Mouse (Mus musculus): ENCODE data around the gene Lrrc46.

Gene Lrrc46

DNA sequence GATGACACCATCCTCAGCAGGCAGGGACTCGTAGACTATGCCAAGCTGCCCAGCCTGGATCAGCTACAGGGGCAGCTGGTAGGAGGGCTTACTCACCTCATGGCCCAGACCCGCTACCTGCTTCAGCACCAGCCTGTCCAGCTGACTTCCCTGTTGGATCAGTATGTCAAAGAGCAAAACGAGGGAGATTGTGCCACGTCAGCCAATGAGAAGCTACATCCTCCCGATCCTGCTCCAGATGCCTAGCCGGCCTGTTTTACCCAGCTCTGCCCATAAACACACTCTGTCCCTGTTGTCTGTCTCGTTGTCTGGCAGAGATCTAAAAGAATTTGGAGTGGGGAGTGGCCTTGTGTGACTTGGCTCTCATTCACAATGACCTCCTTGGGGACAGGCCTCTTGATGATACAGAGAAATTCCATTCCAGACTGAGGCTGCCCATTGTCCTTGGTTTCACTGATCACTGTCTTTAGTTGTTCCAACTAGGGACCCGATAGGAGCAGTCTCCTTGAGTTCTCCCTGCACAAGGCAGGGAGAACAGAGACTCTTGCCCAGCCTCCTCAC is 7.0 kb upstream of the Lrrc46 start:
- DNase-seq: no peak

DNA sequence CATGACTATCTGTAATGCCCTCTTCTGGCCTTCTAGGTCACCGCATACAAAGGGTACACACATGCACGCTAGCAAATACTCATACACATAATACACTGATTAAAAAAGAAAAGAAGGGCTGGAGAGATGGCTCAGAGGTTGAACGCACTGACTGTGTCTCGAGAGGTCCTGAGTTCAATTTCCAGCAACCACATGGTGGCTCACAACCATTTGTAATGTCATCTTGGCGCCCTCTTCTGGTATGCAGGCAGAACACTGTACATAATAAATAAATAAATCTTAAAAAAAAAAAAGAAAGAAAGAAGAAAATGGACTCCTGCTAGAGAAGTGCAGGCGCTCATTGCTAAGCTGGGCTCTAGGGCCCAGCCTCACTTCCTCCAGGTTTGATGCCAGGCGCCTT is 4.7 kb upstream of the Lrrc46 start:
- peak; percentile 25 for DNase-seq

GRCm38 (mm10) chr11:97044902-97045301 is 3.7 kb upstream of the Lrrc46 start:
- DNase-seq: no peak

GRCm38 (mm10) chr11:97040301-97041021 is 746 bp downstream of the Lrrc46 start:
- no peak for DNase-seq

DNA sequence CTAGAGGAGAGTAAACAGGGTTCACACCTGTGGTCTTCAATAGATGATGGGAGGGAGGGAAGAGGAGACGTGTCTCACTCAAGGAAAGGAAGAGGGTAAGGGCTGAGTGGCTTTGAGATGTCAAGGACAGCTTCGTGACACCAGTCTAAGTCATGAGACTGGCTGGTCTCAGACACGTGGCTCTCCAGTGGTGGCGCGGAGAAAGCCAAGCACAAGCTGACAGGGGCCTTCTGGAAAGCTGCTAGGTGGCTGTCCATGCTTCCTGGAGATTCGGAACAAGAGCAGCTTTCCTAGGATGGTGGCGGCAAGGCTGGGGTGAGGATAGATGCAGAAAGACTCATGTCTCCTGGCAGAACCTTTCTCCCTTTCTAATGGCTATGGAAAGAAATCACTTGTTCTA is 2.3 kb downstream of the Lrrc46 start:
- no peak for DNase-seq

GRCm38 (mm10) chr11:97036141-97036540 is 5.1 kb downstream of the Lrrc46 start:
- DNase-seq: no peak

DNA sequence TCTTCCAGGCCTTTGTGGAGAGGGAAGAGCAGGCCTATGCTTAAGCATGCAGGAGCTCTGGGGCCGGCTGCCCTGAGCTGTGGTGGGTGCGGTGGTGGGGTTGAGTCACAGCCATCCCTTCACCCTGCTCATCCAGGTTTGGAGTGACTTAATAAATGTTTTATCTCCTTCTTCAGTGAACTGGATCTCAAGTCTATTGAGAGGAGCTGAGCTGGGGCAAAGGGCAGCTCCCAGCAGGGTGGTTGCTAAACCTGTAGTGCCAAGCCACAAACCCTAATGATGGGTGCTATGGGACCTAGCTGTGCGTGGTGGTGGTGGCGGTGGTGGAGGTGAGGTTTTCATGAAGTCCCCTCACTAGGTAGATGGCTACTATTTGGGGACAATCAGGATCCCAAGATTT is 7.4 kb downstream of the Lrrc46 start:
- DNase-seq: no peak

- no peak for DNase-seq
Measured at GRCm38 (mm10) chr11:97032499-97032898, 8.7 kb downstream of the Lrrc46 start.

DNA sequence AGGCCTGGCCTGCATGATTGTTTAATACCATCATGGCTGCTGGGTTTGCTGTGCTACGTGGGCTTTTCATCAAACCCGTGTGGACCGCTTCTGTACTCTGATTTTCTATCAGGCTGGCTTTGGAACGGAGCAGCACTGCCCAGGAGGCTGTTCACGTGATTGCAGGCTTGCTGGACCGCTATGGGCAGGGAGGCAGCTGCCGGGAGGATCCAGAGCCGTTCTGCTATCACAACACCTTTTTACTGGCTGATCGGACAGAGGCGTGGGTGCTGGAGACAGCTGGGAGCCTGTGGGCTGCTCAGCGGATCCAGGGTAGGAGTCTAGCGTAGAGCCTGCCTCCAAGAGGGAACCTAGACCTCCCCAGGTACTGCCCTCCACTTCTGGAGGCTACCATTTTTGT is 9.2 kb downstream of the Lrrc46 start:
- no peak for DNase-seq

- DNase-seq: peak; percentile 18
Measured at GRCm38 (mm10) chr11:97030426-97030825, 10.8 kb downstream of the Lrrc46 start.

DNA sequence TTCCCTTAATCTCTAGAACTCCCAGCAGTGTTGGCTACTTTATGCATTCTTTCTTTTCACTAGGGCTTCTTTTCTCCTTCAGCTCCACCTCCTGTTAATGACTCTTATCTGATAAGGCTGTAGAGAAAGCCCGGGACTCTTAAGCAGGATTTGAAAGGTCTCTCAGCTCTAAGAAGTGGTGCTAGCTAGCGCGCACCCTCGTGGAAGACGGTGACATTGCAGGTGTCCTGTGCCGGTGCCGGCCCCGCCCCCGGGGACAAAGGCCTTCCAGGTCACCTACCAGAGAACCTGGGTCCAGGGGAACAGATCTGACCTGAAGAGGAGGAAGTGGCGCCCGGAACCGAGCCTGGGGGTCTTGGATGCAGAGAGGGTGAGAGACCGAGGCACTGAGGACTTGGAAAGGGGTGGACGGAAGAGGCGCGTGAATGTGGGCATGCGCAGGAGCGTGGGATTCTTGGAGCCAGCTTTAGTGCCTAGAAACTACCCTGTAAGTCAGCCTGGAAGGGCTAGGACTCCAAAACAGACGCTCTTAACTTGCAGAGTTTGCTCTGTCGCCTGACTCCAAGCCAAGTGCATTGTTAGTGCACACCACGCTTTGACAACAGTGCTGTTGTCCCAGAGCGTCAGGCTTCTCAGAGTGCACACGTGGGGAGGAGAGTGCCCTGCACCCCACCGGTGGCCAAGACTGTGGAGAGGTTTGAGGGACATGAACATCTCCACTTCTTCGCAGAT is 11.4 kb downstream of the Lrrc46 start, which contains the start of gene Scrn2:
Gene Scrn2 (plus strand): TSS at position 253 of the 732 bp plus-strand sequence.
- DNase-seq: peak; percentile 83

- DNase-seq: peak; percentile 95
Measured at GRCm38 (mm10) chr11:97025721-97026344, 15.4 kb downstream of the Lrrc46 start.

GRCm38 (mm10) chr11:97024977-97025376 is 16.2 kb downstream of the Lrrc46 start:
- no peak for DNase-seq

DNA sequence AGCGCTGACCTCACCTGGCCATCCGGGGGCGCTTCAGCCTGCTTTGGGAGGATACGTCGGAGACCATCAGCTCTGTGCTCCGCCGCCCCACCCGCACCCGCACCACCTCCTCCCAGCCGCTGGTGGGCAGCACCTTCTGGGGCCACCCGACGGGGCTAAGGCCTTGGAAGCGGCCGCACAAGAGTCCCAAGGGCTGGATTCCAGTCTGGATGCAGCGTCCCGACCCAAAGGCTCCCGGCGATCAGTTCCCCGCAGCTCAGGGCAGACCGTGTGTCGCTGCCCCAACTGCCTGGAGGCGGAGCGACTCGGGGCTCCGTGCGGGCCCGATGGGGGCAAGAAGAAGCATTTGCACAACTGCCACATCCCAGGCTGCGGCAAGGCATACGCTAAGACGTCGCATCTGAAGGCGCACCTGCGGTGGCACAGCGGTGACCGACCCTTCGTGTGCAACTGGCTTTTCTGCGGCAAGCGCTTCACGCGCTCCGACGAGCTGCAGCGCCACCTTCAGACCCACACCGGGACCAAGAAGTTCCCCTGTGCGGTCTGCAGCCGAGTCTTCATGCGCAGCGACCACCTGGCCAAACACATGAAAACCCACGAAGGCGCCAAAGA is 19.2 kb downstream of the Lrrc46 start:
- DNase-seq: peak; percentile 93

- peak; percentile 41 for DNase-seq
Measured at GRCm38 (mm10) chr11:97021121-97021765, 20.0 kb downstream of the Lrrc46 start.

DNA sequence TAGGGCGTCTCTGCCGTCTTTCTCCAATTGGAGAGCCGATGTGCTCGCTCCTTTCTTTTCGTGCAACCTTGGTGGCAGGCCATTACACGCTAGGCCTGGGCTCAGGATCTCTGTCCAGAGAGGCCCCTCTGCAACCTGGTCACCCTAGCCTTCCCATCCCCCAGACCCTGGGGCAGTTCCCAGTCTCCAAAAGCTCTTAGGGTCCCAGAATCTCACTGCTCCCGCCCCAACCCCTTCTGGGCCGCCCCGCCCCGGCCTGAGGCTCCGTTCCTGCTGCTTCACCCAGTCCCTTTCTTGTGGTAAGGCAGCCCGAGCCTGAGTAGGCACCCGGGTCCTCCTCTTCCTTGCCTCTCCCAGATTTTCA is 21.9 kb downstream of the Lrrc46 start:
- DNase-seq: no peak

DNA sequence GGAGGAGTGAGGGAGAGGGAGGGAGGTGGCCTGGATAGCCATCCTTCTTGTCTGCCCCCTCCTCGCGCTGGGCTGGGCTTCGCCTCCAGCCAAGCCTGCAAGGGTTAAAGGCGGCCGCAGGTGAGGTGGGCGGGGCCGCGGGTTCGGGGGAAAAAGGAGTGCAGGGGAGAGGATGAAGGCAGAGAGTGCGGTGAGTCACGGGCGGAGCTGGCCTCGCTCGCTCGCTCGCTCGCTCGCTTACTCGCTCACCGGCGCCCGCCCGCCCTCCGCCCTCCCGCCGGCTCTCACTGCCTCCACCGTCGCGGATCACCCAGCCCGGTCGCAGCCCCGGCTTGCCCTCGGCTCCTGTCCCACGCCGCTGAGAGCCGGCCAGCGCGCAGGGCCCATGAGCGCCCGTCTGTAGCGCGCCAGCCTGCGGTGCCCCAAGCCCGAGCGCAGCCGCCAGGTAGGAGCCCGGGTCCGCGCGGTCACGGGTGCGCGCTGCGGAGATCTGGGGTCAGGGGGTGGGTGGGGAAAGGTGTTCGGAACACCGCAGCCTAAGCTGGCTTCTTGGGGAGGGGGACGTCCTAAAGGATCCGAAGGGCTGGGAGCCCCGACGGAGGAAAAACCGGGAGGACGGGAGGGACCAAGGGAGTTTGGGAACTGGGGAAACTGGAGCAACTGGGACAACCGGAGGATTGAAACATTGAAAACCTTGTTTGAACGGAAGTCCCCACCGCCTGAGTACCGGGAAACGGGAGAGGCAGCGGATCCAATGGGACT is 22.4 kb downstream of the Lrrc46 start:
- peak; percentile 70 for DNase-seq

DNA sequence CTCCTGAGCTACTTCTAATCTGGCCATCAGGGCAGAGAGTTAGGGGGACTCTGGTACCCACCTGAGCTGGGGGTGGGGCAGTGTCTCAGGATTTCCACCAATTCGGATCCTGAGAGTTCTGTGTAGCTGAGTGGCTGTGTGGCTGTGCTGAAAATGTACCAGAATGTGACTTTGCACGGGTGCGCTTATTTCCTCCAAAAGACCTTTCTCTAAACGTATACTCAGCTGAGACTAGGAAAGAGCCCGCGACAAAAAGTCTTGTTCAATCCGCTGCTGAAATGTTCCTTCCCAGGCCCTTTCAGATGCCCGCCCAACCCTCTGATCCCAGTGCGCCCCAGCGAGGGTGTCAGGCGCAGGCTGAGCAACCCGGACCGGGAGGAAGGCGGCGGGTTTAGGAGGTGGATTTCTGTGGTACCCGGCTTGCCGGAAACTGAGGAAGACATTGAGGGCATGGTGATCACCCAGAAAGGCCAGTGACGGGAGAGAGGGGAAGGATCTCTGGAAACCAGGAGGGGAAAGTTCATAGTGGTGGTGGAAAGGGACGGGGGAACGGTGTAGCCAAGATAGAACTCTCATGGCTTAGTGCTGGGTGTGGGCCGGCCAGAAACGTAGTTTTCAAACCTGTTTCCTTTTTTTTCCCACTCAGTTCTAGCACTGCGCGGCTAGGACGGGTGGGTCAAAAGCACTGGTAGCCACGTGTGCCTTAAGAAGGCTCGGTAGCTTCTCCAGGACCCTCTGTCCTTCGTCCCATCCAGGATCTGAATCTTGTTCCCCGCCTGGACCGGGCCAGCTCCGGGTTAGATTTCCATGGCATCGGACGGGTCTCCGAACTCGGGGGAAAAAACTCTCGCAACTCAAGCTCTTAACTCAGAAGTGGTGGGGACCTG is 23.3 kb downstream of the Lrrc46 start:
- DNase-seq: peak; percentile 23

DNA sequence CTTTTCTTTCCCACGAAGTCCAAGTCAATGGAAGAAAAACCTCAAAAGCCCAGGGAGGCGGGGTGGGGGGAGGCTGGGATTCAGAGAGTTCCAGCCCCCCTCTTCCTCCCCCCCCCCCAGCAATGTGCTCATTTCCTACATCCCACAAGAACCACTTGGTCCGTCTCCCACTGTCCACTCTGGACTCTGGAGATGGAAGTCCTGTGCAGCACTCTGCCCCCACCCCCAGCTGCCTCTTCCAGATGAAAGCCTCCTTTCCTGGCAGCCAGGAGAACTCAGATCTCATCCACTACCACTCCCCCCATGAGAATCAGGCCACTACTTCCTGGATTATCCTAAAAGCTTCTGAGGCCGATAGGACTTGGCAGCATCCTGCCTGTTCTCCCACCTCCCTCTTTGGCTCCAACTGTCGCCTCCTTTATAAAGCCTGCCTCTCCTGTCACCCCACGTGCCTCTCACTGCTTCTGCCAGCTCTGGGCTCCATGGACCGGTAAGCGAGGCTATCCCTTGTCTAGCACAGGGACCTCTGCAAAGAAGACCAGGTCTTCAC is 28.0 kb downstream of the Lrrc46 start, which contains the start of gene Sp6:
Gene Sp6 (plus strand): TSS at position 274 of the 550 bp plus-strand sequence.
- no peak for DNase-seq

DNA sequence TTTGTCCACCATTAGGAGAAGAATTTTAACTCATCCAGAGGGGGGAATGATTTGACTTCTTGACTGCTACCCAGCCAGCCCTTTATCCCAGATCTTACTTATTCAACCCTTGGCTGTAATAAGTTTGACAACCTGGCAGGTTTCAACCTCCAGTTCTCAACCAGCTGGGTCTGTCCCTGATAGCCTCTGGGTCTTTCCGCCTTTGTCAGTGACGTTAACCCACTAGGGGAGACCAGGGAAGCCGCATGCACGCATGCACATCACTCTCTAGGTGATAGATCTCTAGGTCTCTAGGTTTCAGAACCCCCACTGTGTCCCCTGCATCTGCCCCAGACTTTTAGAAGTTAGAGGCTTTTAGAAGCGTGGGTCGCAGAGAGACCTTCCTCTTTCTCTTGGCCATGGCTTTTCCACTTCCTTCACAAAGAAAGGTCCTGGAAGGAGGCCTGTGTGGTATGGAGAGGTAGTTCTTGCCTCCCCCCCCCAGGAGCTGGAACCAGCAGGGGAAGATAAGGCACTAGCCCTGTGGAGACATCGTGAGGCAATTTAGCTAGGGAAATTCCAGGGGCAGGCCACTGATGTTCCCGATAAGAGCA is 31.9 kb downstream of the Lrrc46 start:
- DNase-seq: no peak

All from thymus, postnatal 14 days (tissue).